Mouse (Mus musculus): Measurements from ENCODE around the gene Olfr1368. TPM values are rescaled to one million over a fixed set of nuclear protein-coding genes. Genes with fewer than 3 reads are reported as not detected.
A peak's percentile ranks its signal among the peaks of the same experiment; 100 is the strongest.

The Olfr1368 gene
- not detected in 2 replicates for polyA plus RNA-seq (2015; fragmentation: Nextera tagmentation; extraction: Ambion mirVana)

DNA sequence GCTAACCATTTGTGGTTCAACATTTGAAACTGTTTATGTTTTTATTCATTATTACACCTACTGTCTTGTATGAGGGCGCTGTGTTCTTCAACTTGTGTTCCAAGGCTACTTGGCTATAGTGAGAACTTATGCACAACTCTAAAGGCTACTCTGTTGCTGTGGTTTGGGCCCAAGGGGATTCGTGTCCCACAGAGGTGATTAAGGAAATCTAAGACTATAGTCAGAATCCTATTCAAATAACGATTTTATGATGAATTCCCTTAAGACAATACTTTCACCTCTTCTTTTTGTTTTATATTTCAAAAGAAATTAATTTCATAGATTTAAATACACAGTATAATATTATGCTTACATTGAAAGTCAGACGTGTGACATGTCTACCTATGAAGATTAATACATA, at the start of gene Olfr1368:
TSS of gene Olfr1368 (minus strand) at position 101 of the 400 bp plus-strand sequence.
- WGBS: 75% methylated on average over 4 of the region's 4 CpGs
- Histone ChIP-seq H3K27me3 (no peaks in the 10 kb centered on the region), H3K9me3 (no peaks in the 10 kb centered on the region), H3K9ac (no peak within 1 kb of the TSS), H3K27ac (no peak within 1 kb of the TSS), H3K4me2 (no peak within 1 kb of the TSS), H3K4me3 (no peak within 1 kb of the TSS), H3K36me3 (no peaks in the 10 kb centered on the region), H3K4me1 (no peaks in the 10 kb centered on the region)
- ATAC-seq (ENCODE audit: insufficient number of reproducible peaks, low FRiP score, low TSS enrichment, low read depth): no peak

DNA sequence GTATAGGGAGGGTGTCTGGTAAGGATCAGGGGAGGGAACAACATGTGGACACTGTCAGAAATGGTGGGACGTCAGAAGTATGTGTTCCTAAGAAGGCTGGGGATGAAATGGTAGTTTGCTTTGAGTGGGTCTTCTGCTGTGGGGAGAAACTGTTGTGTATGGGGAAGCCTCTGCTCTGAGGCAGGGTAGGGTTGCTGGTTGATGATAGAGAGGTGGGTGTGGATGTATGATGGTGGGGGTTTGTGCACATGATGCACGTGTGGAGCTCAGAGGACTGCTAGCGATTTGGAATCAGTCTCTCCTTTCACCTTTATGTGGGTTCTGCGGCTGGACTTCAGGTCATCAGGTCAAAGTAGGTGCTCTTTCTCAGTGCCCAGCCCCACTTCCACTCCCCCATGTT, 39.9 kb upstream of the Olfr1368 start:
- H3K4me1 ChIP-seq: peaks cover 17% of the 10 kb centered on the region
- ATAC-seq (ENCODE audit: insufficient number of reproducible peaks, low FRiP score, low TSS enrichment, low read depth): no peak
- H3K27me3 ChIP-seq: no peaks in the 10 kb centered on the region
- no peak overlapping the region for H3K9ac ChIP-seq
- H3K4me3 ChIP-seq: no peak overlapping the region
- 86% methylated on average over 4 of the region's 4 CpGs for WGBS
- no peak overlapping the region for H3K4me2 ChIP-seq
- no peaks in the 10 kb centered on the region for H3K9me3 ChIP-seq
- no peak overlapping the region for H3K27ac ChIP-seq
- H3K36me3 ChIP-seq: peaks cover 86% of the 10 kb centered on the region

DNA sequence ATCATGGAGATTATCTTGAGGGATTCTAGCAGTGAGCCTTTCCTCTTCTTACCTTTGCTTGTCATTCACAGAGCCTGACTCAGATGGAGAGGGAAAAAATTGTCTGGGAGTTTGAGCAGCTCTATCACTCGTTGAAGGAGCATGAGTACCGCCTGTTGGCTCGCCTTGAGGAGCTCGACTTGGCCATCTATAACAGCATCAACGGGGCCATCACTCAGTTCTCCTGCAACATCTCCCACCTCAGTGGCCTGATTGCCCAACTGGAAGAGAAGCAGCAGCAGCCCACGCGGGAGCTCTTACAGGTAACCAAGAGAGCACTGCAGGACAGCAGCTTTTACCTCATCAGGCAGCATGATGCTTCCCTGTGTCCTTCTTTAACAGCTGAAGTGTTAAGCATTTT, 38.0 kb upstream of the Olfr1368 start:
- peaks cover 67% of the 10 kb centered on the region for H3K36me3 ChIP-seq
- 91% methylated on average over 7 of the region's 7 CpGs for WGBS
- ATAC-seq (ENCODE audit: insufficient number of reproducible peaks, low FRiP score, low TSS enrichment, low read depth): no peak

DNA sequence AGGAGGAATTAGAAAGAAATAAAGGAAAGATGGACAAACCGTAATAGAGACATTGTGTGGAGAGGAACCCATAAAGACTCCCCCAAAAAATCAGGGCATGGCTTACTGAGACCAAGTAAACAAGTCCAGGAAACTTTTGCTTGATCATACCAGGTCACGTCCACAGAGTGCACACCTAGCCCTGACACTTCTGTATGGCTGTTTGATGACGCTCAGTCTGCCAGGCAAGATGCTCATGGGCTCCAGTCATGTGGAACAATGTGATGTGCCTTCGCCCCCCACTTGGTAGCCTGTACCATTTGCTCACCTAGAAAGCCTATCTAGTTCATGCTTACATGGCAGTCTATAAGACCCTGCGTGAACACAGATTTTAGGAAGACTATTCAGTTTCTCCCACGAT, 37.4 kb upstream of the Olfr1368 start:
- peaks cover 26% of the 10 kb centered on the region for H3K4me1 ChIP-seq
- WGBS: 94% methylated on average over 6 of the region's 6 CpGs
- no peak overlapping the region for H3K4me2 ChIP-seq
- H3K9ac ChIP-seq: no peak overlapping the region
- no peak for ATAC-seq (ENCODE audit: insufficient number of reproducible peaks, low FRiP score, low TSS enrichment, low read depth)
- H3K9me3 ChIP-seq: no peaks in the 10 kb centered on the region
- H3K27me3 ChIP-seq: no peaks in the 10 kb centered on the region
- peaks cover 61% of the 10 kb centered on the region for H3K36me3 ChIP-seq
- no peak overlapping the region for H3K27ac ChIP-seq
- no peak overlapping the region for H3K4me3 ChIP-seq

More for the DNA sequence above, 38.0 kb upstream of the Olfr1368 start:
- H3K27ac ChIP-seq: no peak overlapping the region
- no peak overlapping the region for H3K9ac ChIP-seq
- H3K4me1 ChIP-seq: peaks cover 24% of the 10 kb centered on the region
- no peak overlapping the region for H3K4me2 ChIP-seq
- no peaks in the 10 kb centered on the region for H3K27me3 ChIP-seq
- H3K4me3 ChIP-seq: no peak overlapping the region
- H3K9me3 ChIP-seq: no peaks in the 10 kb centered on the region

DNA sequence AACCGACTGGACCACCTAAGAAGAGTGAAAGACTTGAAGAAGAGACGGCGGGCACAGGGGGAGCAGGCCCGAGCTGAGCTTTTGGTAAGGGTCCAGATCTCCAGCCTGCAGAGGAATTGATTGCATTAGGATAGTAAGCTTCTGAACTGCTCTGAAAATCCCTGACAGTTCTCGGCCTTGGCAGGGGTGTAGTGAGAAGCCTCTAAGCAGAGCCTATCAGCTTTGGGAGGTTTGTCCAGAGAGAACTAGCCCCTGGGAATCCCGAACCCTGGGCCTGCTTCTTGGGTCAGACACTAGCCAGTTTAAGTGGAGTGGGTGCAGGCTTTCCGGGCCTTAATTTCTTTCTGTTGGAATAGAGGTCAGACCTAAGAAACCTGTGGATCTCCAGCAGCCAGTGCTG, 36.3 kb upstream of the Olfr1368 start:
- peaks cover 51% of the 10 kb centered on the region for H3K36me3 ChIP-seq
- 0 out of 2 replicates have a peak overlapping the region, but pooled peaks have one; percentile 22 for H3K27ac ChIP-seq
- H3K4me3 ChIP-seq: peak overlapping the region; percentile 91
- H3K27me3 ChIP-seq: no peaks in the 10 kb centered on the region
- WGBS: 65% methylated on average over 7 of the region's 7 CpGs
- peak overlapping the region; percentile 68 for H3K4me2 ChIP-seq
- H3K9me3 ChIP-seq: no peaks in the 10 kb centered on the region
- peaks cover 26% of the 10 kb centered on the region for H3K4me1 ChIP-seq
- ATAC-seq (ENCODE audit: insufficient number of reproducible peaks, low FRiP score, low TSS enrichment, low read depth): no peak
- H3K9ac ChIP-seq: peak overlapping the region; percentile 33; the same call in 1 of the 2 replicates

DNA sequence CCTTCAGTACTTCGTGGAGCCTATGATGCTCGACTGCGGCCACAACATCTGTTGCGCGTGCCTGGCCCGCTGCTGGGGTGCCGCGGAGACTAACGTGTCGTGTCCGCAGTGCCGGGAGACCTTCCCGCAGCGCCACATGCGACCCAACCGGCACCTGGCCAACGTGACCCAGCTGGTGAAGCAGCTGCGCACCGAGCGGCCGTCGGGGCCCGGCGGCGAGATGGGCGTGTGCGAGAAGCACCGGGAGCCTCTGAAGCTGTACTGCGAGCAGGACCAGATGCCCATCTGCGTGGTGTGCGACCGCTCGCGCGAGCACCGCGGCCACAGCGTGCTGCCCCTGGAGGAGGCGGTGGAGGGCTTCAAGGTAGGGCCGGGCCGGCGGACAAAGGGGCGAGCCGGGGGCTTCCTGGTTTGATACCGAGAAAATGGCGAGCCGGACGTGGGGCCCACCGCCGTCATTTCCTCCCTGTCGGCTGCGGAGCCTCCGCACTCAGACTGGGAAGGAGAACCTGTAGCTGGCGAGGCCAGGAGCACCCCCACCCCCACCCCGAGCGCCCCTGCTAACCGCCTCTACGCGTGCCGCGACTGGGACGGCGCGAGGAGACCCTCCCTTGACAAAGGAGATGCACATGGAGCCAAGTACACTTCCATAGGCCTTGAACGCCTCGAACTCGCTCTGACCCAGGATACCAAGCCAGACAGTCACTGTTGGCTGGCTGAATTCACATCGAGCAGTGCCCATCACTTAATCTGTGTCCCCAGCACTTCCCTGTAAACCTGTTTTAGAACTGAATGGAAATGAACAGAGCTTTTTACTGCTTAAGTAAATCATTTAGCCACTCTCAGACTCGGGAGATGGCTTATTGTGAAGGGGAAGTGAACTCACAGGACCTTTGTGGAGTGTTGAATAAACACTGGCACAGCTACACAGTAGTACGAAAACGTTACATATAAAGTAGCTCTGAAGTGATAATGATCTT, 35.2 kb upstream of the Olfr1368 start:
- Histone ChIP-seq H3K9me3 (no peaks in the 10 kb centered on the region), H3K9ac (peak overlapping the region; percentile 94), H3K36me3 (peaks cover 39% of the 10 kb centered on the region), H3K4me3 (peak overlapping the region; percentile 91), H3K27ac (peak overlapping the region; percentile 97), H3K4me2 (peak overlapping the region; percentile 68), H3K4me1 (peaks cover 26% of the 10 kb centered on the region), H3K27me3 (no peaks in the 10 kb centered on the region)
- ATAC-seq (ENCODE audit: insufficient number of reproducible peaks, low FRiP score, low TSS enrichment, low read depth): 0 out of 2 replicates have a peak, but pooled peaks have one; percentile 7
- under 1% methylated on average over 71 of the region's 71 CpGs for WGBS

DNA sequence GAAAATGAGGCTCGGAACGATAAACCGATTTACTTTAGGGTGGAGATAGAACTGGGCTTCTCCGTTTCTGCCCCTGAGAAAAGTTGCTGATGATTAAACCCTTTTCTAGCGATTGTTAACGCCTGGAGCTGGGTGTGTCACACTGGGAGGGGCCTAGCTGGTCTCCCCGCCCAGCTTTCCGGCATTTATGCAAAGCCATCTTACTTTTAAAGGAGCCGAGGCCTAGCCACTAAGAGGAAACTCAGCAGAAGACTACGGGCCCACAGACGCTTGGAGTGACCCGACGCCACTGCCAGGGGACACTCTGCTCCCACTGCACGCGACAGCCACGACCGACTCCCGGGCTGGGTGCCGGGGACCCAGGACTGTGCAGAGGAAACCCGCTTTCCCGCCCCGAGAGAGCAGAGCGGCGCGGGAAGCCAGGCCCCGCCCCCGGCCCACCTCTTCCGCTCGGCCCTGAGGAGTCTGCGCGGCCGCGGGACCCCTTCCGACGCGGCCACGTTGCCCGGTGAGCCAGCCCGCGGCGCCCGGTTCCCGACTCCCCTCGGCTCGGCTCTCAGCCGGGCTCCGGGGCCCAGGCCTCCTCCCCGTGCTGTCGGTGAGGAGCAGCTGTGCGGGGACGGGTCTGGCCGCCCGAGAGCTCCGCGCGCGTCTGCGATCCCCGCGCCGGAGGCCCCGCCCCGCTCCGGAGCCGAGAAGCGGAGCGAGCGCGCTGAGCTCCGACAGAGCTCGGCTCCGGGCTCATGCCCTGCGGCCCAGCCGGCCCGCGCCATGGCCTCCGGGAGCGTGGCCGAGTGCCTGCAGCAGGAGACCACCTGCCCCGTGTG, 34.3 kb upstream of the Olfr1368 start:
- under 1% methylated on average over 72 of the region's 80 CpGs for WGBS

DNA sequence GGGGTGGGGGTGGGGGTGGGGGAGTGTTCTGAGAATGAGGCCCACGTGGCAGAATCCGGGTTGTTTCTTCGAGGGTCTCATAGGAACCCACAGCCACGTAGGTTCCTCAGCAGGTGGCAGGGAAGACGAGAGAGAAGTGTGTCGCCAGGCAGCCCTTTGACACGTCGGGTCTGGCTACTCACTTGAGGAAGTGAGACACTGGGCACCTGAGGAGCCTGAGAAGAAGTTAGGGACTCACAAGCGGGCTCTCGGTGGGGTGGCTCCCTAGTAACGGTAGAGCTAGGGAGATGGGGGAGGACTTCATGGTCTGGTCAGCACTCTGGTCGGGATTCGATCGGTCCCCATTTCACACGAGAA, 33.7 kb upstream of the Olfr1368 start, which contains the start of gene Trim27:
TSS of gene Trim27 (plus strand) at position 79 of the 357 bp plus-strand sequence.
- Histone ChIP-seq H3K27me3 (no peaks in the 10 kb centered on the region), H3K27ac (peak within 1 kb of the TSS; percentile 97), H3K4me3 (peak within 1 kb of the TSS; percentile 91), H3K4me1 (peaks cover 26% of the 10 kb centered on the region), H3K9ac (peak within 1 kb of the TSS; percentile 94), H3K36me3 (peaks cover 27% of the 10 kb centered on the region), H3K9me3 (no peaks in the 10 kb centered on the region), H3K4me2 (peak within 1 kb of the TSS; percentile 68)
- peak; percentile 68 for ATAC-seq (ENCODE audit: insufficient number of reproducible peaks, low FRiP score, low TSS enrichment, low read depth)
- WGBS: 0% methylated on average over 15 of the region's 15 CpGs

More for the DNA sequence above, 34.3 kb upstream of the Olfr1368 start:
- Histone ChIP-seq H3K9ac (peak overlapping the region; percentile 94), H3K4me3 (peak overlapping the region; percentile 91), H3K36me3 (peaks cover 30% of the 10 kb centered on the region), H3K27me3 (no peaks in the 10 kb centered on the region), H3K4me1 (peaks cover 26% of the 10 kb centered on the region), H3K4me2 (peak overlapping the region; percentile 68), H3K27ac (peak overlapping the region; percentile 97), H3K9me3 (no peaks in the 10 kb centered on the region)
- ATAC-seq (ENCODE audit: insufficient number of reproducible peaks, low FRiP score, low TSS enrichment, low read depth): peak; percentile 93

DNA sequence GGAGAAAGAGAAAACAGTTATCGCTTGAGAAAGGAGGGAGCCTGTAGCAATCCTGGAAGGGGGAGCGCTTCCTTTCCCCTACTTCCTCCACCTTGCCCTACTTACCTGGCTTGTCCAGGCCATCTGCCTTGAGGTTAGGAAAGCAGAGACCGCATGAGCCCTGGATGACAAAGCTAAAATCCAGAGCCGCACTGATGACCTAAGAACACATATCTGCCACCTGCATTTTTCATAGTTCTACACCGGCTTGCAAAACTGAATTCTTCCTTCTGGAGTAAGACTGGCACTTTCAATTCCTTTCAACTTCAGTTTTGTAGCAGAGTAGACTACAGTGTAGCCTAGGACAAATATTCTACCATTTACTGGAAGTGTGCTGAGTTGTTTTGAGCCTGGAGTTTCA, 32.7 kb upstream of the Olfr1368 start:
- Histone ChIP-seq H3K9me3 (no peaks in the 10 kb centered on the region), H3K27ac (no peak overlapping the region), H3K4me3 (peak overlapping the region; percentile 91; the same call in 1 of the 2 replicates), H3K4me2 (no peak overlapping the region), H3K9ac (no peak overlapping the region), H3K4me1 (peaks cover 28% of the 10 kb centered on the region), H3K36me3 (peaks cover 17% of the 10 kb centered on the region), H3K27me3 (no peaks in the 10 kb centered on the region)
- WGBS: 78% methylated on average over 5 of the region's 5 CpGs
- no peak for ATAC-seq (ENCODE audit: insufficient number of reproducible peaks, low FRiP score, low TSS enrichment, low read depth)

DNA sequence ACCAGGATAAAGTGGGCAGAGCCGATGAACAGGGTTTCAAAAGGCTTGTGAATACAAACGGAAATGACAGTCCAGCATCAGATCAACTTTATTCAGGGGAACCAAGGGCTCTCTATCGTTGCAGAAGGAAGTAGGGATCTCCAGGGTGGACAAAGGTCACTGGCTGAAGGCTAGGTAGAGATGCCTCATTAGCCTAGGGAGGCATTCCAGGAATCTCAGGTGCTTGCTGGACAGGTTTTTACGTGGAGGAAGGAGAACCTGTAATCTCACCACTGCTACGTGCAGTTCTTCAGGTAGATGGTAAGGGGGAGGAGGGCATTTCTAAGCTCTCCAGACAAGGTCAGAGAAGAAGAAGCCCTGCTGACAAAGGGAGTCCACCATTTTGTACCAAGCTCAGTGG, 32.0 kb upstream of the Olfr1368 start:
- Histone ChIP-seq H3K9ac (no peak overlapping the region), H3K27ac (no peak overlapping the region), H3K4me2 (no peak overlapping the region), H3K36me3 (peaks cover 10% of the 10 kb centered on the region), H3K27me3 (no peaks in the 10 kb centered on the region), H3K4me1 (peaks cover 30% of the 10 kb centered on the region), H3K9me3 (no peaks in the 10 kb centered on the region), H3K4me3 (no peak overlapping the region)
- no peak for ATAC-seq (ENCODE audit: insufficient number of reproducible peaks, low FRiP score, low TSS enrichment, low read depth)
- 52% methylated on average over 5 of the region's 5 CpGs for WGBS

DNA sequence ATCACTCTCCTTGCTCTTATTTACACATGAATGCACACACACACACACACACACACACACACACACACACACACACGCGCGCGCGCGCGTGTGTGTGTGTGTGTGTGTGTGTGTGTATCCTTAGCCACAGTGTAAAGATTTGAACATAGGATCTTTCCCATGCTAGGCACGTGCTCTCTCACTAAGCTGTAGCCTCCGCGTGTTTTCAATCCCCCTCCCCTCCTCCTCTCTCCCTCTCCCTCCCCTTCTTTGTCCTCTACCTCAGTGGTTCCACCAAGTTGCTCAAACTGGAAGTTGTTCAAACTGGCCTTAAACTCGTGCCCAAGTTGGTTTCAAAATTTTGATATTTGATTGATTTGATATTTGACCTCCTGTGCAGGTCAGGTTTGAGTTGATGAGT, 31.1 kb upstream of the Olfr1368 start:
- H3K27me3 ChIP-seq: no peaks in the 10 kb centered on the region
- H3K4me1 ChIP-seq: peaks cover 26% of the 10 kb centered on the region
- WGBS: 75% methylated on average over 11 of the region's 11 CpGs
- no peak overlapping the region for H3K4me2 ChIP-seq
- ATAC-seq (ENCODE audit: insufficient number of reproducible peaks, low FRiP score, low TSS enrichment, low read depth): no peak
- no peak overlapping the region for H3K27ac ChIP-seq
- H3K9me3 ChIP-seq: no peaks in the 10 kb centered on the region
- peaks cover 2% of the 10 kb centered on the region; the same call in 1 of the 2 replicates for H3K36me3 ChIP-seq
- H3K4me3 ChIP-seq: no peak overlapping the region
- H3K9ac ChIP-seq: no peak overlapping the region

All from limb, embryonic 15.5 days (tissue).